Mouse (Mus musculus) olfactory bulb, adult 2 months (tissue): ENCODE data around the gene Vmn2r70.

Experiments used
- CTCF ChIP-seq: fragments of 200-500 bp; IDR thresholded peaks from 2 replicates; pipeline ENCODE4 v1.5.1; 2012; ENCODE audit warnings: low read depth, mild to moderate bottlenecking, low read length, moderate library complexity; ENCODE audit not compliant: insufficient read depth
- POLR2A ChIP-seq: fragments of 200-500 bp; IDR thresholded peaks from 2 replicates; pipeline ENCODE4 v1.6.1; 2012; ENCODE audit warnings: mild to moderate bottlenecking, low read depth, low read length, moderate library complexity; ENCODE audit not compliant: insufficient read depth

- no peak for TF ChIP-seq POLR2A
- no peak for TF ChIP-seq CTCF
Measured at GRCm38 (mm10) chr7:85543118-85543517, 25.9 kb downstream of the Vmn2r70 start.
